Mouse (Mus musculus) hindbrain, embryonic 10.5 days (tissue): ENCODE results near the gene Sat2. TPM values are rescaled to one million over a fixed set of nuclear protein-coding genes. Genes with fewer than 3 reads are reported as not detected.

ENCODE experiments used
- DNase-seq: peaks from one replicate; pipeline ENCODE4 v3.0.0-alpha.2; 2017; ENCODE audit warnings: low spot score
- H3K27ac ChIP-seq: fragments of 300-500 bp; sonication (generic); 2 replicates; pipeline ENCODE4 v1.5.1; 2016; ENCODE audit warnings: mild to moderate bottlenecking, moderate library complexity
- H3K27me3 ChIP-seq: fragments of 300-500 bp; sonication (generic); 2 replicates; pipeline ENCODE4 v1.6.1; 2016; ENCODE audit warnings: mild to moderate bottlenecking; ENCODE audit not compliant: poor library complexity, insufficient read depth, severe bottlenecking
- H3K36me3 ChIP-seq: fragments of 300-500 bp; sonication (generic); 2 replicates; pipeline ENCODE4 v1.6.1; 2016; ENCODE audit warnings: mild to moderate bottlenecking, moderate library complexity
- H3K4me1 ChIP-seq: fragments of 300-500 bp; sonication (generic); replicated peaks from 2 replicates; pipeline ENCODE4 v1.6.1; 2016; ENCODE audit warnings: mild to moderate bottlenecking
- H3K4me3 ChIP-seq: fragments of 300-500 bp; sonication (generic); 2 replicates; pipeline ENCODE4 v1.5.1; 2016; ENCODE audit warnings: mild to moderate bottlenecking, moderate library complexity
- H3K9me3 ChIP-seq: fragments of 300-500 bp; sonication (generic); 2 replicates; pipeline ENCODE4 v1.6.1; 2016; ENCODE audit warnings: mild to moderate bottlenecking, moderate library complexity
- WGBS: fragments of 180-500 bp; shearing (Covaris S2); methylation state at CpG from one replicate; pipeline ENCODE4 v1.1.7; 2016; 5-methylcytosine and 5-hydroxymethylcytosine counted together
- polyA plus RNA-seq: library from polyadenylated mRNA; unstranded; fragments of >200 nt; fragmentation: Nextera tagmentation; extraction: Ambion mirVana; gene quantifications from 2 replicates; pipeline ENCODE4 v1.2.1, GENCODE M21; 2016

The Sat2 gene
- 15.4 and 24.5 TPM in 2 replicates for polyA plus RNA-seq

- Histone ChIP-seq H3K4me3 (peak within 1 kb of the TSS; percentile 64), H3K4me1 (peaks cover 22% of the 10 kb centered on the region), H3K27ac (peak within 1 kb of the TSS; percentile 94), H3K36me3 (no peaks in the 10 kb centered on the region), H3K9me3 (no peaks in the 10 kb centered on the region), H3K27me3 (no peaks in the 10 kb centered on the region)
- 1% methylated on average over 20 of the region's 20 CpGs for WGBS
- peak; percentile 87 for DNase-seq
Observed at GRCm38 (mm10) chr11:69621571-69622268, at the start of gene Sat2. Gene Sat2 (plus strand): TSS chr11:69622024.

DNA sequence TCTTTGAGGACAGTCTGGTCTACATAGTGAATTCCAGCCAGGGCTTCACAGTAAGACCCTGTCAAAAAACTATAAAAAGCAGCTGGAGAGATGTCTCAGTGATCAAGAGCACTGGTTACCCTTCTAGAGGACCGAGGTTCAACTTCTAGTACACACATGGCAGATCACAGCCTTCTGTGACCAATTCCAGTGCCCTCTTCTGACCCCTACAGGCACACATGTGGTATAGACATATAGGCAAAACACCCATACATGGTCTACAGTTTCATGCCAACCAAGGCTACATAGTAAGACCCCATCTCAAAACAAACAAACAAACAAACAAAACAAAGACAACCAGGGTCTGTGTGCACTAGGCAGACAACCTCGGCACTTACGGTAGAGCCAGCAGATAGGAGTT lies 46.6 kb upstream of the Sat2 start:
- Histone ChIP-seq H3K9me3 (no peaks in the 10 kb centered on the region), H3K36me3 (peaks cover 72% of the 10 kb centered on the region), H3K27ac (no peak overlapping the region), H3K27me3 (no peaks in the 10 kb centered on the region), H3K4me3 (0 out of 2 replicates have a peak overlapping the region, but pooled peaks have one; percentile 4), H3K4me1 (peaks cover 48% of the 10 kb centered on the region)
- DNase-seq, result no peak
- WGBS, result 71% methylated on average over 3 of the region's 3 CpGs

GRCm38 (mm10) chr11:69576307-69576706 lies 45.5 kb upstream of the Sat2 start:
- Histone ChIP-seq H3K4me1 (peaks cover 48% of the 10 kb centered on the region), H3K9me3 (no peaks in the 10 kb centered on the region), H3K4me3 (peak overlapping the region; percentile 21; the same call in 1 of the 2 replicates), H3K27me3 (no peaks in the 10 kb centered on the region), H3K36me3 (peaks cover 61% of the 10 kb centered on the region), H3K27ac (no peak overlapping the region)
- DNase-seq, result no peak
- WGBS, result 82% methylated on average over 5 of the region's 5 CpGs

DNA sequence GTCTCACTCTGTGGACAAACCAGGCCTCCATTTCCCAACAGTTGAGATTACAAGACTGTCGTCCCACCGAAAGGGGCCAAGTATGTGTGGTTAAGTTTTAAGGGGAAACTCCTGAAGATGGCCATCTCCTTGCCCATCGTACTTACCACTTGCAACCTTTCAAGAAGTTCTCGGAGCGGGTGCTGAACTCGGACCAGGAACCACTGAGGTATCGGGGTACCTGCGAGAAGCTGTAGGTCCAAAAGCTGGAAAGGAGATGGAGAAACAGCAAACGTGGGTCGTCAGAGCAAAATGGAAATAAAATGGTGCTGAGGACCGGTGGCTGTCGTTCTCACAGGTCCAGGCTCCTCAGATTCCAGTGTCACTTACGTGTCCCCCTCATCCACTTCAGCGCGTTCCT lies 43.5 kb upstream of the Sat2 start:
- H3K4me1 ChIP-seq, result peaks cover 63% of the 10 kb centered on the region
- no peaks in the 10 kb centered on the region for H3K27me3 ChIP-seq
- peak overlapping the region; percentile 95 for H3K27ac ChIP-seq
- peaks cover 48% of the 10 kb centered on the region for H3K36me3 ChIP-seq
- no peak for DNase-seq
- WGBS, result 14% methylated on average over 15 of the region's 15 CpGs
- H3K4me3 ChIP-seq, result peak overlapping the region; percentile 92
- no peaks in the 10 kb centered on the region for H3K9me3 ChIP-seq

DNA sequence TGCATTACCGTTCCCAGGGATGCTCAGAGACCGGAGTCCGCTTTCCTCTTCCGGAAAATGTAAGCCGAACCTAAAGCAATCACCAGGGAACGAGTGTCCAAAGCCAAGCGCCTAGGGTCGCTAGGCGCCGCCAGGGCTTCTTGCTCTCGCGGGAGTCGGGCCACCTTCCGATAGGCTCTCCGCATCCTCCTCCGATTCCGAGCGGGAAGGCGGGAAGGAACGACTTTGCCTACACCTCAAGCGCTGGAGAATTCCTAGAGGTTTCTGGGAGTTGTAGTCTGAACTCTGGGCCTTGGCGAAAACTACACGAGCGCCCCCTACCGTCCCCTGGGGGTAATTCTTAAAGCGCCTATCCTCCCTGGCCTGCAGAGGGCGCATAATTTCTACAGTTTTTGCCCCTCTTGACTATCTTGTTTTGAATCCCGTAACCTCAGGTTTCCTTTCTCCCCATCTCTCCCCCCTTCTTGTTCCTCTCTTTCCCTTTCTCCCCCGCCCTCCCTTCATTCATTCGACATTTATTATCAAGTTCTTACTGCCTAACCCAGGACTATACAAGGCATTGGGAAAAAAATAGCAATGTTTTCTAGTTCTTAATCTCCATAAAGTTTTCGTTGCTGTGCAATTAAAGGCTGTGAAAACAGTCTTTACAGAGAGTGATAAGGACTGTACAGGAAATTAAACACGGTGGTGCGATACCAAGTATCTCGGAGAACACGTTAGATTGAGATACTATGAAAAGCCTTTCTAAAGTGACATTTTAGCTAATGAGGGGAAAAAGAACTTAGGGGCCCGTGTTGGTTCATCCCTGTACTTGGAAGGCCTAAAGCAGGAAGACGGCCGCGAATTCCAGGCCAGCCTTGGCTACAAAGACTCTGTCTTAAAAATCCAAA lies 42.5 kb upstream of the Sat2 start:
- peaks cover 46% of the 10 kb centered on the region for H3K36me3 ChIP-seq
- no peaks in the 10 kb centered on the region for H3K9me3 ChIP-seq
- peaks cover 63% of the 10 kb centered on the region for H3K4me1 ChIP-seq
- no peaks in the 10 kb centered on the region for H3K27me3 ChIP-seq
- WGBS, result 3% methylated on average over 39 of the region's 39 CpGs
- peak; percentile 99 for DNase-seq
- peak overlapping the region; percentile 95 for H3K27ac ChIP-seq
- peak overlapping the region; percentile 92 for H3K4me3 ChIP-seq

DNA sequence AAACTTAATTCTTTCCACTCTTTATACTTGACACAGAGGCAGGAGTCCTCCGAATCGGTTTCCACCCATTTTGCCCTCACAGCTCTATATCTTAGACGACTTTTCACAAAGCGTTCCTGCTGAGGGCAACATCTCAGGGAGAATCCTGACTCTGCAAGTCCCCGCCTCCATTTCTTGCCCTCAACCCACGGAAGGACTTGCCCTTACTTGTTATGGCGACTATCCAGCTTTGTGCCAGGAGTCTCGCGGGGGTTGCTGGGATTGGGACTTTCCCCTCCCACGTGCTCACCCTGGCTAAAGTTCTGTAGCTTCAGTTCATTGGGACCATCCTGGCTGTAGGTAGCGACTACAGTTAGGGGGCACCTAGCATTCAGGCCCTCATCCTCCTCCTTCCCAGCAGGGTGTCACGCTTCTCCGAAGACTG lies 41.7 kb upstream of the Sat2 start, which contains the start of the genes Wrap53 and Trp53:
Gene Wrap53, minus strand, starts transcription at position 165 of the 424 bp plus-strand sequence.
Gene Trp53, plus strand, starts transcription at position 269 of the 424 bp plus-strand sequence.
- DNase-seq, result peak; percentile 92
- Histone ChIP-seq H3K27ac (peak within 1 kb of the TSS; percentile 95), H3K9me3 (no peaks in the 10 kb centered on the region), H3K4me1 (peaks cover 57% of the 10 kb centered on the region), H3K27me3 (no peaks in the 10 kb centered on the region), H3K4me3 (peak within 1 kb of the TSS; percentile 92), H3K36me3 (peaks cover 45% of the 10 kb centered on the region)
- WGBS, result 0% methylated on average over 13 of the region's 13 CpGs

DNA sequence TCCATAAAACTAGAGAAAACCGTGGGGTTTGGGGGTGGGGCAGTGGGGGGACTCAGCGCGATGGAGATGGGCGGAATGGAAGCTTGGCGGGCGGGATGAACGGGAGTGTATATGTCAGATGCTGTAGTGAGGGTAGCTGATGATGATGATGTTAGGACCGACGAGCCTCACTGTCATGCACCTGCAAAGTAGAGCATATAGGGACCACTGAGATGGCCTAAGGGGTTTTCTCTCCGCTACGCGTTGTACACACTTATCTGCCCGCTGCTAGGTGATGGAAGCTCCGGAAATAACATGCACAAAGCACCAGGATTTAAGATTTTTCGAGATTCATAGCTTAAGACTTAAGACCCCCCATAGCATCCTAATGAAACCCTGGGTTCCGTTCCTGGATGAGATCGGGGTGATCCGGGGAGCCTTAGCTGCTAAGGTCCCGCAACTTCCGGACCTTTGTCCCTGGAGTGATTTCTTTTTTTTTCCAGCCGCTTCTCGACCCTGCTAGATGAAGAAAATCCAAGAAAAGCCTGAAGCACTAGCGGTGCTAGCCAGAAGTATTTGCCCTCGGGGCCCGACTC lies 41.2 kb upstream of the Sat2 start:
- Histone ChIP-seq H3K27me3 (no peaks in the 10 kb centered on the region), H3K27ac (peak overlapping the region; percentile 95), H3K36me3 (peaks cover 40% of the 10 kb centered on the region), H3K9me3 (no peaks in the 10 kb centered on the region), H3K4me3 (peak overlapping the region; percentile 92), H3K4me1 (peaks cover 52% of the 10 kb centered on the region)
- WGBS, result under 1% methylated on average over 25 of the region's 25 CpGs
- DNase-seq, result no peak

GRCm38 (mm10) chr11:69581147-69581688 lies 40.6 kb upstream of the Sat2 start:
- under 1% methylated on average over 36 of the region's 36 CpGs for WGBS
- H3K9me3 ChIP-seq, result no peaks in the 10 kb centered on the region
- no peaks in the 10 kb centered on the region for H3K27me3 ChIP-seq
- H3K27ac ChIP-seq, result peak overlapping the region; percentile 95
- DNase-seq, result peak; percentile 93
- peak overlapping the region; percentile 92 for H3K4me3 ChIP-seq
- H3K36me3 ChIP-seq, result peaks cover 40% of the 10 kb centered on the region
- H3K4me1 ChIP-seq, result peaks cover 48% of the 10 kb centered on the region

- WGBS, result under 1% methylated on average over 8 of the region's 8 CpGs
Observed at GRCm38 (mm10) chr11:69581814-69582213, 40.0 kb upstream of the Sat2 start.

DNA sequence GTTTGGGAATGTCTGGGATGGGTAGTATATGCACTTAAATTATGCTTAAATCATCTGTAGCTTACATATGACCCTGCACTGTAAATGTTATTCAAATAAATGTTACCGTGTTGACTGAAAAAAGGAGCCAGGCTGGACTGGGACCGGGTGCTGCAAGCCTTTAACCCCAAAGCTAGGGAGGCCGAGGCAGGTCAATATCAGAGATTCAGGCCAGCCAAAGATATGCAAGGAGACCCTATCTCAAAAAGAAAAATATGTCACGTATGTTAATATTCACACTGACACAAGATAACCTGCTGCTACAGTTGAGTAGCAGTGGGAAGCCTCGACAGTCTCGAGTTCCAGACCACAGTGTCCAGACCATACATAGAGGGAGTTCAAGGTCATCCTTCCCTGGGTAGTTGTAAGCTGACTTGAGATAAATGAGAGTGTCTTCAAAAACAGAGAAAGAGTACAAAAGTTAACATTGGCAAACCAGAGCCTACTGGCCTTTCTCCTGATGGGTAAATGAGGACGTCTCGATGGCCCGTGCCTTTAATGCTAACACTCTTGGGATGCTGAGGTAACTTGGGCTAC lies 39.5 kb upstream of the Sat2 start:
- no peaks in the 10 kb centered on the region for H3K27me3 ChIP-seq
- WGBS, result 64% methylated on average over 9 of the region's 9 CpGs
- DNase-seq, result no peak
- H3K9me3 ChIP-seq, result no peaks in the 10 kb centered on the region
- peaks cover 40% of the 10 kb centered on the region for H3K36me3 ChIP-seq
- peaks cover 37% of the 10 kb centered on the region for H3K4me1 ChIP-seq
- H3K4me3 ChIP-seq, result peak overlapping the region; percentile 92
- H3K27ac ChIP-seq, result peak overlapping the region; percentile 95

More at GRCm38 (mm10) chr11:69581814-69582213, 40.0 kb upstream of the Sat2 start:
- DNase-seq, result no peak
- peak overlapping the region; percentile 92 for H3K4me3 ChIP-seq
- peaks cover 40% of the 10 kb centered on the region for H3K36me3 ChIP-seq
- no peaks in the 10 kb centered on the region for H3K27me3 ChIP-seq
- peak overlapping the region; percentile 95 for H3K27ac ChIP-seq
- H3K9me3 ChIP-seq, result no peaks in the 10 kb centered on the region
- peaks cover 42% of the 10 kb centered on the region for H3K4me1 ChIP-seq

GRCm38 (mm10) chr11:69584008-69584407 lies 37.8 kb upstream of the Sat2 start:
- DNase-seq, result no peak
- WGBS, result 91% methylated on average over 7 of the region's 7 CpGs
- H3K36me3 ChIP-seq, result peaks cover 55% of the 10 kb centered on the region

GRCm38 (mm10) chr11:69584937-69585336 lies 36.9 kb upstream of the Sat2 start:
- Histone ChIP-seq H3K27ac (no peak overlapping the region), H3K4me1 (peaks cover 16% of the 10 kb centered on the region), H3K4me3 (no peak overlapping the region), H3K36me3 (peaks cover 64% of the 10 kb centered on the region), H3K9me3 (no peaks in the 10 kb centered on the region), H3K27me3 (no peaks in the 10 kb centered on the region)
- WGBS, result 97% methylated on average over 13 of the region's 13 CpGs
- DNase-seq, result no peak

More at GRCm38 (mm10) chr11:69584008-69584407, 37.8 kb upstream of the Sat2 start:
- Histone ChIP-seq H3K27ac (no peak overlapping the region), H3K27me3 (no peaks in the 10 kb centered on the region), H3K9me3 (no peaks in the 10 kb centered on the region), H3K4me1 (peaks cover 22% of the 10 kb centered on the region), H3K4me3 (no peak overlapping the region)
